Mouse (Mus musculus) neural tube, embryonic 13.5 days (tissue): Measurements from ENCODE around the gene Tm2d1. TPM values are rescaled to one million over a fixed set of nuclear protein-coding genes. Genes with fewer than 3 reads are reported as not detected.
"Not testable (repeated sequence)": the region's sequence is repeated elsewhere in the genome, so short reads cannot be mapped to it uniquely, and the experiment has no call there.

Source experiments
- ATAC-seq: fragments of 200-750 bp; cut with Nextera tagmentation; 2 replicates; pipeline ENCODE4 v1.8.0; 2017; ENCODE audit warnings: low read depth, mild to moderate bottlenecking, moderate TSS enrichment, moderate library complexity
- H3K27ac ChIP-seq: fragments of 300-500 bp; sonication (generic); replicated peaks from 2 replicates; pipeline ENCODE4 v1.5.1; 2015; ENCODE audit warnings: moderate library complexity, mild to moderate bottlenecking, inconsistent platforms
- H3K27me3 ChIP-seq: fragments of 300-500 bp; sonication (generic); 2 replicates; pipeline ENCODE4 v1.6.1; 2015; ENCODE audit warnings: mild to moderate bottlenecking, inconsistent platforms
- H3K36me3 ChIP-seq: fragments of 300-500 bp; sonication (generic); 2 replicates; pipeline ENCODE4 v1.6.1; 2015; ENCODE audit warnings: mild to moderate bottlenecking, inconsistent platforms
- H3K4me1 ChIP-seq: fragments of 300-500 bp; sonication (generic); replicated peaks from 2 replicates; pipeline ENCODE4 v1.6.1; 2015; ENCODE audit warnings: inconsistent platforms
- H3K4me2 ChIP-seq: fragments of 300-500 bp; sonication (generic); 2 replicates; pipeline ENCODE4 v1.6.1; 2015; ENCODE audit warnings: inconsistent platforms, mild to moderate bottlenecking, moderate library complexity
- H3K4me3 ChIP-seq: fragments of 300-500 bp; sonication (generic); 2 replicates; pipeline ENCODE4 v1.5.1; 2015; ENCODE audit warnings: mild to moderate bottlenecking, inconsistent platforms
- H3K9ac ChIP-seq: fragments of 300-500 bp; sonication (generic); 2 replicates; pipeline ENCODE4 v1.6.1; 2015; ENCODE audit warnings: moderate library complexity, mild to moderate bottlenecking, inconsistent platforms
- H3K9me3 ChIP-seq: fragments of 300-500 bp; sonication (generic); 2 replicates; pipeline ENCODE4 v1.6.1; 2016; ENCODE audit warnings: inconsistent platforms
- WGBS: fragments of 180-500 bp; shearing (Covaris S2); methylation state at CpG from one replicate; pipeline ENCODE4 v1.1.7; 2015; 5-methylcytosine and 5-hydroxymethylcytosine counted together
- polyA plus RNA-seq: library from polyadenylated mRNA; unstranded; fragments of >200 nt; fragmentation: Nextera tagmentation; extraction: Ambion mirVana; gene quantifications from 2 replicates; pipeline ENCODE4 v1.2.1, GENCODE M21; 2015

The Tm2d1 gene
- 143 and 151 TPM in 2 replicates for polyA plus RNA-seq

DNA sequence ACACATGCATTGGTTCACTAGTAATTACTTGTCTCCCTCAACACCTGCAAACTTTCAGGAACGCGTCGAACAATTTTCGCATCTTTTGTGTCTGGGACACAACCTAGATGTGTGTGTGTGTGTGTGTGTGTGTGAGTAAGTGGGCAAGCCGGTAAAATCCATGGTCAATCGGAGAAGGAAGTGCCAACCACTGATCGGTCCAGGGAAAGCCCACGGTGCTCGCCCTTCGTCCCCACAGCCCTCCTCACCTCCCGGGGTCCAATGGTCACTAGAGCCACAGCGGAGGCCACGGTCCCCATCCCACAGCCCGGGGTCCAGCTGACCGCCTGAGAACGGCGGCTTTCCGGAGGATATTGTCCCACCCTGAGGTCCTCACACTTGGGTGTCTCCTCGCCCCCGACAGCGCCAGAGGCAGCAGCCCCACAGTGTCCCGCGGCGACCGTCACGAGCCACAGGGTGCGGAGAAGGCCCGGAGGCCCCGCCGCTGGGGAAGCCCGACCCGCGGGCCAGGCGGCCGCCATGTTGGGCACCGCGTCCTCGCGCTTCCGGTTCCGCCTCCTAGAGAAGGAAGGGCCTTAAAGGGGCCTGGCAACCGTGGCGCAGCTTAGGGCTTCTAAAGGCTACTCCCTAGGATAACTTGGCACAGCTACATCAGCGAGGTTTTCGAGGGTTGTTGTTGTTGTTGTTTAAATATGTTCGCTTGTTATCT is at the start of gene Tm2d1:
TSS of gene Tm2d1 (minus strand) at position 591 of the 709 bp plus-strand sequence.
- Histone ChIP-seq H3K36me3 (peaks cover 8% of the 10 kb centered on the region; the same call in 1 of the 2 replicates), H3K9ac (peak within 1 kb of the TSS; percentile 95), H3K4me3 (peak within 1 kb of the TSS; percentile 90), H3K4me1 (peaks cover 15% of the 10 kb centered on the region), H3K4me2 (peak within 1 kb of the TSS; percentile 62), H3K27ac (peak within 1 kb of the TSS; percentile 74), H3K27me3 (no peaks in the 10 kb centered on the region), H3K9me3 (no peaks in the 10 kb centered on the region)
- ATAC-seq, result peak; percentile 95
- WGBS, result under 1% methylated on average over 46 of the region's 46 CpGs

- Histone ChIP-seq H3K9ac (no peak overlapping the region), H3K4me2 (no peak overlapping the region), H3K4me1 (no peaks in the 10 kb centered on the region), H3K27me3 (no peaks in the 10 kb centered on the region), H3K9me3 (no peaks in the 10 kb centered on the region), H3K27ac (no peak overlapping the region), H3K36me3 (0 out of 2 replicates have a peak, but pooled peaks cover 7% of the 10 kb centered on the region), H3K4me3 (no peak overlapping the region)
- no peak for ATAC-seq
- WGBS, result 83% methylated on average over 8 of the region's 8 CpGs
These were observed 45.3 kb upstream of the Tm2d1 start for GRCm38 (mm10) chr4:98428371-98428770.

- not testable (repeated sequence) for H3K27ac ChIP-seq, H3K9me3 ChIP-seq, ATAC-seq, H3K9ac ChIP-seq, H3K4me3 ChIP-seq, H3K4me1 ChIP-seq, H3K27me3 ChIP-seq, H3K4me2 ChIP-seq
- 96% methylated on average over 8 of the region's 8 CpGs for WGBS
- H3K36me3 ChIP-seq, result peaks cover 11% of the 10 kb centered on the region
These were observed 32.0 kb upstream of the Tm2d1 start for GRCm38 (mm10) chr4:98415150-98415549.

- Histone ChIP-seq H3K9me3 (no peaks in the 10 kb centered on the region), H3K4me2 (no peak overlapping the region), H3K9ac (no peak overlapping the region), H3K27ac (no peak overlapping the region), H3K4me3 (no peak overlapping the region), H3K36me3 (peaks cover 12% of the 10 kb centered on the region), H3K27me3 (no peaks in the 10 kb centered on the region), H3K4me1 (no peaks in the 10 kb centered on the region)
- 94% methylated on average over 4 of the region's 4 CpGs for WGBS
- ATAC-seq, result no peak
These were observed 25.3 kb upstream of the Tm2d1 start for GRCm38 (mm10) chr4:98408455-98408854.

- H3K36me3 ChIP-seq, result no peaks in the 10 kb centered on the region
- H3K27ac ChIP-seq, result no peak overlapping the region
- ATAC-seq, result no peak
- 87% methylated on average over 6 of the region's 6 CpGs for WGBS
- no peaks in the 10 kb centered on the region for H3K27me3 ChIP-seq
- no peak overlapping the region for H3K4me3 ChIP-seq
- no peak overlapping the region for H3K4me2 ChIP-seq
- H3K9me3 ChIP-seq, result no peaks in the 10 kb centered on the region
- no peaks in the 10 kb centered on the region for H3K4me1 ChIP-seq
- no peak overlapping the region for H3K9ac ChIP-seq
These were observed 21.3 kb upstream of the Tm2d1 start for GRCm38 (mm10) chr4:98404412-98404811.

DNA sequence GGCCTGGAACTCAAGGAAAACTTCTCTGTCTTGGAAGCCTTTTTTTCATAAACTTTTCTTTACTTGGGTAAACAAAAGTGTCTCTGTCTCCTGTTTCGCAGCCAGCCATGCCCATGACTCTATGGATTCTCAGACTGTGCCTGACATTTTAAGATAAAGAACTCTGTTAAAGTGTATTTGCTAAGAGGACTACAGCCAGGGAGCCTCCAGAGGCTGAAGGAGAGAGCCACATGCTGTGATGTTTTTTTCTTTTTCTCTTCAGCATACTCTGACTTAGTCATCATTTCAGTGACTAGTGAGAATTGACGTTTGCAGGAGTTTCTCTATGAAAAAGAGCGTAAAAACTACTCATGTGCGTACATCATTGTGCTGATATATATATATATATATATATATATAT is 20.4 kb upstream of the Tm2d1 start:
- Histone ChIP-seq H3K27me3 (no peaks in the 10 kb centered on the region), H3K9ac (no peak overlapping the region), H3K4me2 (no peak overlapping the region), H3K4me1 (no peaks in the 10 kb centered on the region), H3K9me3 (no peaks in the 10 kb centered on the region), H3K27ac (no peak overlapping the region), H3K4me3 (no peak overlapping the region), H3K36me3 (no peaks in the 10 kb centered on the region)
- WGBS, result 76% methylated on average over 4 of the region's 4 CpGs
- ATAC-seq, result no peak

DNA sequence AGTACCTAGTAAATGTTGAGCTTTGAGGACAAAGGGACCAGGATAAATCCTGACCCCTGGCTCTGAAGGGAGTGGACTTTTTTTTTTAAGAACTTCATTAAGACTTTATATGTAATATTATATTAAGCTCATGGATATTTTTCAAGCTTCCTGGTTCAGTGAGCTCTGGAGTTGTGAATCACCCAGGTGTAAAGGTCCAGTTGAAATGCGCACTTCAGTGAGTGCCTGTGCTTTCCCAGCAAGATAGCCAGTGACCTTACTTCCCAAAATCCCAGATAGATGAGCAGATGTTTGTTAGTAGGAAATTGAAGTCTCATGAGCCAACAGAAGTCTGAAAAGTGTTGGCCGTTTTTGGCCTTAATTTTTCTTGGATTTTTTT is 18.5 kb upstream of the Tm2d1 start:
- H3K9ac ChIP-seq, result no peak overlapping the region
- no peak overlapping the region for H3K27ac ChIP-seq
- H3K9me3 ChIP-seq, result no peaks in the 10 kb centered on the region
- WGBS, result 76% methylated on average over 2 of the region's 2 CpGs
- ATAC-seq, result no peak
- no peak overlapping the region for H3K4me2 ChIP-seq
- H3K27me3 ChIP-seq, result no peaks in the 10 kb centered on the region
- no peaks in the 10 kb centered on the region for H3K4me1 ChIP-seq
- H3K4me3 ChIP-seq, result no peak overlapping the region
- H3K36me3 ChIP-seq, result no peaks in the 10 kb centered on the region

DNA sequence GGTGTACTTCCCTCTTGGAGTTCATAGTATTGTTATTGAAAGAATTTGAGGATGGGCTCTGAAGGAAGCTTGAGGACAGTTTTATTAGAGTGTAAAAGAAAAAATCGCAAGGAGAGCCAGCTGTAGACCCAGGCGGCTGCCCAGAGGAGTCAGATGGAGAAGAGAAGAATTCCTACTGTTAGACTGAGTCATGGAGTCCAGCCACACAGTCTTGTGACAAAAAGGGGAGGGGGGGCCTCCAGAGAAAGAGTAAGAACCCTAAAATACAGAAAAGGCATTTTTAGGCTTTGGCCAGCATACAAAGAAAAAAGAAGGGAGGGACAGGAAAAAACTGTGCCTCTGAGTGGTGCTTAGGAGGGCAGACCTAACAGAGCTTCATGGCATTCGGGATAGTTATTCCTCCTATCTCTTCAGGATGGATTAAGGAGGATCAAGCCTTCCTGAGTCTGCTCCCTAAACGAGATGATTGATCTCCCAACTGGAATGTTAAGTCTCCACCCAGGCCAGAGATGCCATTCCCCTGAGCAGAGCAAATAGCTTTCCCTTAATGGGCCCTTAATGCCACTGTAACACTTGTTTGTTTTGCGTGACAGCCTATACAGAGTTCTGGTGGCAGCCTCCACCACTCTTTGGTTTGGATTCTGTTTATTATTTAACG is 17.9 kb upstream of the Tm2d1 start:
- no peaks in the 10 kb centered on the region for H3K4me1 ChIP-seq
- H3K27ac ChIP-seq, result no peak overlapping the region
- no peak for ATAC-seq
- H3K27me3 ChIP-seq, result no peaks in the 10 kb centered on the region
- no peak overlapping the region for H3K4me2 ChIP-seq
- no peaks in the 10 kb centered on the region for H3K9me3 ChIP-seq
- H3K36me3 ChIP-seq, result no peaks in the 10 kb centered on the region
- no peak overlapping the region for H3K4me3 ChIP-seq
- H3K9ac ChIP-seq, result no peak overlapping the region
- 41% methylated on average over 6 of the region's 6 CpGs for WGBS

DNA sequence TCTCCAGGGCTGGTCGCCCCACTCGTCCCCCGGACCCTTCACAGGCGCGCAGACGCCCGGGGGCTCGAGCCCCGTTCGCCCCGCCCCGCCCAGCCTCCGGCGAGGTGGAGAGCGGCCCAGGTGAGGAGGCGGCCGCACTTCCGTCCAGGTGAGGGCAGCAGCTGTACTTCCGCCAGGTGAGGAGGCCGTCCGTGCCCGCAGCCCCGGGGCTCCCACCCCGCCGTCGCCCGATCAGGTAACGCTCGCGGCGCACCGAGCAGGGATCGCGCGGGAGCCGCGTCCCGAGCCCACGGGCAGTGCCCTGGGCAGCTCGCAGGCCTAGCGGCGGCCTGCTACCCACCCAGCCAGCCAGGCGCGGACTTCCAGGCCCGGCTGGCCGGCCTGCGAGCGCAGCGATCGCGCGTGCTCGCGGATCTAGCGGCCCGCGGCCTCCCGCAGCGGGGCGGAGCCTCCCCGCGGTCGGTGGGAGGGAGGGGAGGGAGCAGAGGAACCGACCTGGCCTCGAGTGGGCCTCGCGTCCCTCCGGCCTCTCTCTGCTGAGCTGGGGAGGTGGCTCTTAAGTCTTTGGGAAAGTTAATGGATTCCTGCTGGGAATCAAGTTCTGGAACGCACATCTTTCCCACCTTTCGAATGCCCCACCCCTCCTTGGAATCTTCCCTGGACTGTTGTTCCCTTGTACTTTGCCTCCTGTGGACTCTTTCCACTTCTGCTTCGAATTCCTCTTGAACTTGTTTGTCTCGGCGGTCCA is 12.8 kb upstream of the Tm2d1 start, which contains the start of gene Patj:
TSS of gene Patj (plus strand) at position 96 of the 748 bp plus-strand sequence.
- no peaks in the 10 kb centered on the region for H3K9me3 ChIP-seq
- peak; percentile 90 for ATAC-seq
- H3K27me3 ChIP-seq, result no peaks in the 10 kb centered on the region
- peak within 1 kb of the TSS; percentile 99 for H3K9ac ChIP-seq
- peak within 1 kb of the TSS; percentile 89 for H3K4me2 ChIP-seq
- H3K36me3 ChIP-seq, result no peaks in the 10 kb centered on the region
- peaks cover 6% of the 10 kb centered on the region; the same call in 1 of the 2 replicates for H3K4me1 ChIP-seq
- WGBS, result 1% methylated on average over 65 of the region's 73 CpGs
- peak within 1 kb of the TSS; percentile 89 for H3K4me3 ChIP-seq
- H3K27ac ChIP-seq, result peak within 1 kb of the TSS; percentile 87

DNA sequence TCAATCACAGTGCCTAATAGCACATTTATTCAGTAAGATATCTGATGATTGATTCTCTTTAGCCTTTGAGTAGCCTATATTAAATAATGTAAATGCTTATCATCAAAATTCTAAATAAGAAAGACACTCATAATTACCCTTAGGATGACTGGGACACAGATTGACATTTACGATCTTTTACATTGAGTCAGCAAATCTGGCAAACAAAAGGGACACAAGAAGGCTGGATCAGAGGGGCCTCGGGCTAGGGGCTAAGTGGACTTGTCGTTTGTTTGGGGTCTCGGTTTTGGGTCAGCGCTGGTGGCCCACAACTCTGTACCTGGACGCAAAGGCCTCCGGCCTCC is 12.2 kb upstream of the Tm2d1 start:
- Histone ChIP-seq H3K4me2 (peak overlapping the region; percentile 89), H3K9ac (peak overlapping the region; percentile 99), H3K4me3 (peak overlapping the region; percentile 89), H3K27me3 (no peaks in the 10 kb centered on the region), H3K27ac (peak overlapping the region; percentile 87), H3K9me3 (no peaks in the 10 kb centered on the region), H3K4me1 (peaks cover 6% of the 10 kb centered on the region; the same call in 1 of the 2 replicates), H3K36me3 (no peaks in the 10 kb centered on the region)
- ATAC-seq, result no peak
- WGBS, result 3% methylated on average over 7 of the region's 7 CpGs

DNA sequence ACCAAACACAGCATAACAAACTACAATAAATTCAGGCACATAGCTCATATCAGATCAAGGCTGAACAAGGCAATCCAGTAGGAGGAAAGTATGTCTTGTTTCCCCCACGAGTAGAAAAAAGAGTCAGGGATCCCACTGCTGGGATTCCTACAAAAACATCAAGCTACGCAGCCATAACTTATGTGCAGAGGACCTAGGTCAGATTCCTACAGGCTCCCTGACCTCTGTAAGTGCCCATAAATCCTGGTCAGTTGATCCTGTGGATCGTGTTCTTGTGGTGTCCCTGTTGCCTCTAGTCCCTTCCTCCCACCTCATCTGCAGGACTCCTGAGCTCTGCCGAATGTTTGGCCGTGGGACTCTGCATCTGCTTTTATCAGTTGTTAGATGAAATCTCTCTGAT is 1.9 kb upstream of the Tm2d1 start:
- H3K36me3 ChIP-seq, result no peaks in the 10 kb centered on the region
- no peaks in the 10 kb centered on the region for H3K27me3 ChIP-seq
- H3K4me1 ChIP-seq, result peaks cover 15% of the 10 kb centered on the region
- no peak overlapping the region for H3K27ac ChIP-seq
- H3K4me3 ChIP-seq, result no peak overlapping the region
- no peak overlapping the region for H3K9ac ChIP-seq
- ATAC-seq, result no peak
- no peak overlapping the region for H3K4me2 ChIP-seq
- WGBS, result 60% methylated on average over 5 of the region's 5 CpGs
- H3K9me3 ChIP-seq, result no peaks in the 10 kb centered on the region

GRCm38 (mm10) chr4:98376943-98377342 is 6.2 kb downstream of the Tm2d1 start:
- no peak for ATAC-seq
- Histone ChIP-seq H3K9ac (no peak overlapping the region), H3K4me3 (no peak overlapping the region), H3K27ac (no peak overlapping the region), H3K36me3 (peaks cover 12% of the 10 kb centered on the region), H3K9me3 (no peaks in the 10 kb centered on the region), H3K27me3 (no peaks in the 10 kb centered on the region), H3K4me1 (peaks cover 7% of the 10 kb centered on the region), H3K4me2 (no peak overlapping the region)
- 98% methylated on average over 2 of the region's 2 CpGs for WGBS
